Mouse (Mus musculus): Measurements from ENCODE around the gene Nynrin. TPM values are rescaled to one million over a fixed set of nuclear protein-coding genes. Genes with fewer than 3 reads are reported as not detected.

The Nynrin gene
- total and polyA plus RNA-seq, 3 experiments: not detected

- DNase-seq (ENCODE audit: low read depth, low spot score): no peak
- TF ChIP-seq GATA1 (IDR thresholded peaks at IDR 0.05; ENCODE audit: low read depth, low read length) (no peak), NELFE (IDR thresholded peaks at IDR 0.05; ENCODE audit: low read depth, low read length) (no peak), SMC3 (IDR thresholded peaks at IDR 0.05; ENCODE audit: low read depth, low read length) (no peak), CHD2 (IDR thresholded peaks at IDR 0.05; ENCODE audit: low read length) (no peak), KAT2A (conservative IDR thresholded peaks at IDR 0.05; ENCODE audit: low read depth, low read length) (no peak), ZKSCAN1 (IDR thresholded peaks at IDR 0.05; ENCODE audit: low read depth, low read length) (no peak), ETS1 (IDR thresholded peaks at IDR 0.05; ENCODE audit: low read depth, low read length) (no peak), HCFC1 (IDR thresholded peaks at IDR 0.05; ENCODE audit: low read depth, low read length) (no peak), SIN3A (IDR thresholded peaks at IDR 0.05; ENCODE audit: low read length) (no peak), ZMIZ1 (IDR thresholded peaks at IDR 0.05; ENCODE audit: low read depth, low read length) (no peak), E2F4 (IDR thresholded peaks at IDR 0.05; ENCODE audit: borderline replicate concordance, low read depth, low read length) (no peak), MAFK (IDR thresholded peaks at IDR 0.05; ENCODE audit: borderline replicate concordance, low read depth, low read length) (no peak), MAZ (IDR thresholded peaks at IDR 0.05; ENCODE audit: low read depth, low read length) (no peak), TBP (IDR thresholded peaks at IDR 0.05; ENCODE audit: low read depth, low read length) (no peak), MEF2A (IDR thresholded peaks at IDR 0.05; ENCODE audit: extremely low read depth, insufficient replicate concordance, low read depth, low read length, poor library complexity, severe bottlenecking) (no peak), MYC (IDR thresholded peaks at IDR 0.05; ENCODE audit: low read depth, low read length) (no peak)
- no peak overlapping the region for H3K27ac ChIP-seq (ENCODE audit: control insufficient read depth, low read depth, low read length)
- 0 out of 4 replicates have a peak, but pooled peaks cover 0 to 2% of the 10 kb centered on the region in 2 experiments for H3K36me3 ChIP-seq (ENCODE audit: control insufficient read depth in 1 of 2, insufficient read depth in 2 of 2, low read length in 2 of 2)
- no peaks in the 10 kb centered on the region for H3K79me2 ChIP-seq (ENCODE audit: control insufficient read depth, insufficient read depth, low read length, poor library complexity)
- H3K27me3 ChIP-seq (ENCODE audit: control insufficient read depth in 1 of 2, insufficient read depth in 2 of 2, low read length in 2 of 2): peaks cover 0 to 3% of the 10 kb centered on the region in 2 experiments; a peak in 1 of 4 replicates
- no peak overlapping the region for H3K4me3 ChIP-seq (ENCODE audit: control insufficient read depth in 1 of 2, insufficient read depth in 1 of 2, low read depth in 2 of 2, low read length in 2 of 2)
- H3K9me3 ChIP-seq (replicated peaks; ENCODE audit: insufficient read depth, low read length): no peaks in the 10 kb centered on the region
- no peak overlapping the region for H3K9ac ChIP-seq (ENCODE audit: control insufficient read depth, low read depth, low read length, poor library complexity, severe bottlenecking)
- H3K4me1 ChIP-seq (ENCODE audit: control insufficient read depth in 1 of 2, insufficient read depth in 2 of 2, low read length in 2 of 2): peaks cover 0 to 11% of the 10 kb centered on the region in 2 experiments; a peak in 2 of 4 replicates
Measured at GRCm38 (mm10) chr14:55830331-55830730, 23.5 kb upstream of the Nynrin start.

GRCm38 (mm10) chr14:55833126-55833525, 20.7 kb upstream of the Nynrin start:
- Histone ChIP-seq H3K36me3 (ENCODE audit: control insufficient read depth in 1 of 2, insufficient read depth in 2 of 2, low read length in 2 of 2) (0 out of 4 replicates have a peak, but pooled peaks cover 0 to under 1% of the 10 kb centered on the region in 2 experiments), H3K9ac (ENCODE audit: control insufficient read depth, low read depth, low read length, poor library complexity, severe bottlenecking) (no peak overlapping the region), H3K4me1 (ENCODE audit: control insufficient read depth in 1 of 2, insufficient read depth in 2 of 2, low read length in 2 of 2) (peaks cover 0 to 8% of the 10 kb centered on the region in 2 experiments; a peak in 2 of 4 replicates), H3K27ac (ENCODE audit: control insufficient read depth, low read depth, low read length) (no peak overlapping the region), H3K9me3 (replicated peaks; ENCODE audit: insufficient read depth, low read length) (no peaks in the 10 kb centered on the region), H3K4me3 (ENCODE audit: control insufficient read depth in 1 of 2, insufficient read depth in 1 of 2, low read depth in 2 of 2, low read length in 2 of 2) (no peak overlapping the region), H3K79me2 (ENCODE audit: control insufficient read depth, insufficient read depth, low read length, poor library complexity) (no peaks in the 10 kb centered on the region), H3K27me3 (ENCODE audit: control insufficient read depth in 1 of 2, insufficient read depth in 2 of 2, low read length in 2 of 2) (peaks cover 0 to 3% of the 10 kb centered on the region in 2 experiments; a peak in 1 of 4 replicates)
- no peak for TF ChIP-seq RCOR1 (IDR thresholded peaks at IDR 0.05; ENCODE audit: low read depth, low read length)
- TF ChIP-seq TAL1 (IDR thresholded peaks at IDR 0.05; ENCODE audit: low read length): no peak
- no peak for TF ChIP-seq ETS1 (IDR thresholded peaks at IDR 0.05; ENCODE audit: low read depth, low read length)
- TF ChIP-seq NRF1 (IDR thresholded peaks at IDR 0.05; ENCODE audit: insufficient read depth, low read depth, low read length, poor library complexity, severe bottlenecking): no peak
- no peak for TF ChIP-seq POLR2AphosphoS2 (IDR thresholded peaks at IDR 0.05; ENCODE audit: low read length)
- TF ChIP-seq JUND (IDR thresholded peaks at IDR 0.05; ENCODE audit: low read depth, low read length): no peak
- TF ChIP-seq MAFK (IDR thresholded peaks at IDR 0.05; ENCODE audit: borderline replicate concordance, low read depth, low read length): no peak
- no peak for TF ChIP-seq CHD2 (IDR thresholded peaks at IDR 0.05; ENCODE audit: low read length)
- no peak for TF ChIP-seq RAD21 (IDR thresholded peaks at IDR 0.05; ENCODE audit: low read depth, low read length)
- TF ChIP-seq TBP (IDR thresholded peaks at IDR 0.05; ENCODE audit: low read depth, low read length): no peak
- TF ChIP-seq MAZ (IDR thresholded peaks at IDR 0.05; ENCODE audit: low read depth, low read length): no peak
- no peak for TF ChIP-seq MAX (IDR thresholded peaks at IDR 0.05; ENCODE audit: low read length)
- no peak for TF ChIP-seq NELFE (IDR thresholded peaks at IDR 0.05; ENCODE audit: low read depth, low read length)
- no peak for TF ChIP-seq ZMIZ1 (IDR thresholded peaks at IDR 0.05; ENCODE audit: low read depth, low read length)
- TF ChIP-seq E2F4 (IDR thresholded peaks at IDR 0.05; ENCODE audit: borderline replicate concordance, low read depth, low read length): no peak
- no peak for TF ChIP-seq USF1 (IDR thresholded peaks at IDR 0.05; ENCODE audit: low read depth, low read length)
- TF ChIP-seq MYB (IDR thresholded peaks at IDR 0.05; ENCODE audit: low read depth, low read length): no peak
- no peak for TF ChIP-seq HCFC1 (IDR thresholded peaks at IDR 0.05; ENCODE audit: low read depth, low read length)
- TF ChIP-seq BHLHE40 (IDR thresholded peaks at IDR 0.05; ENCODE audit: borderline replicate concordance, low read depth, low read length): no peak
- TF ChIP-seq MXI1 (IDR thresholded peaks at IDR 0.05; ENCODE audit: low read depth, low read length): no peak
- DNase-seq (ENCODE audit: low read depth, low spot score): no peak

Data from MEL (cell line).